Mouse (Mus musculus): ENCODE measurements around the gene Wdr13. TPM values are rescaled to one million over a fixed set of nuclear protein-coding genes. Genes with fewer than 3 reads are reported as not detected.

The Wdr13 gene
- total RNA-seq (2021): 10 to 100 TPM; 43.6 to 46.6 TPM

DNA sequence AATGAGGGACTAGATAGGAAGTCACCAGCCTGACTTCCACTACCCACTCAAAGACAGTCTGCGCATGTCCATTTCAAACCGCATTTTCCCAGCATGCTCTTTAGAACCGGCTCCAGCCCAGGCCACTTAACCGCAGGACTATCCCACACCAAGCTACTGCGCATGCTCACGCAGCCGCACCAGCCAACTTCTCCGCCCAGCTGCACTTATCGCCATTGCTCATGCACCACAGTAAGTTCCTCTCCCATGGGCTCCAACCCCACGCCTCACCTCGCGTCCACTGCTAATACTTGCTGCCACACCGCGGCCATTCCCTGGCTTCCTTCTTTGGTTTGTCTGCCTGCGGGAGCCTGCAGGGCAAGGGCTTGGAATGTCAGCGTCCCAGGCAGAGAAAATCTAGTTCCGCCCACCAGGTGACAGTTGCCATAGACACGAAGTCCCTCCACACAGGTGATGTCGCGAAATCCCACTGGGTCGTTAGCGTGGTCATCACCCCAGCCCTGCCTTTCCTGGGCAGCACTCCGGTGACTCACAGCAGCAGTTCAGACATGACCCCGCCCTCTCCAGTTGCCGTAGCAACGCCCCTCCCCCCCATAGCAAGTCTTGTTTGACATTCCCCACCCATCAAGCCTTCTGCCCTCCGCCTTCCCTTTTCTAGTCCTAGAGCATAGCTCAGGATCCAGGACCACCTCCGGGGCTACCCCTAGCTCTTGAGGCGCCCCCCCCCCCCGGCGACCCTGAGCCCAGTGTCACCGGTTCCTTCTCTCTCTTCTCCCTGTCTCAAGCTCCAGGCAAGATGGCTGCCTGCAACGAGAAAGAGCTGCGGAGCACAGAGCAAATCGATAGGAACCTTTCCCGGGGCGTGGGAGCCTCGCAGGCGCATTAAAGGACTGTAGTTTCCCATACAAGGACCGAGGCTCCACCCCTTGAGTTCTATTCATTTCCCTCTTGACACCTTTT is at the start of gene Wdr13:
Gene Wdr13 (minus strand): TSS at position 876 of the 960 bp plus-strand sequence.
- DNase-seq (ENCODE audit: low spot score): peak; percentile 81
- intact Hi-C loops (cut with DNase I): no loop called here

DNA sequence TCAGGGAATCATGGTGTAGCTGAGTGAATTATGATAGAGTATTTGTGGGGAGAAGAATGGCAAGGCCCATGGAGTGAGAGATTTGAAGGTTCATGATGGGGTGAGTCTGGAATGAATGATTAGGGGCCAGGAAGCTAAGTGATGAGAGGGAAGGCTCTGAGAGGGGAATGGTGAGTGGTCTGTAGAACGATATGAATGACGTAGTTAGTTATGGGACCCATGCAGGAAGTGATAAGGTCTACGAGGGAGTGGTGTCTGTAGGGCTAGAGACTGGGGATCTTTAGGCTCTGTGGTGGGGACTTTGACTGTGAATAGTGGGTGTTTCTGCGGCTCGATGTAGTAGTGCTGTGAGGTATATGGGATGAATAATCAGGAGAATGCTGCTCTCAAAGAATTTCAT is 47.0 kb upstream of the Wdr13 start:
- intact Hi-C loops (cut with DNase I): no loop called here
- no peak for DNase-seq (ENCODE audit: low spot score)

DNA sequence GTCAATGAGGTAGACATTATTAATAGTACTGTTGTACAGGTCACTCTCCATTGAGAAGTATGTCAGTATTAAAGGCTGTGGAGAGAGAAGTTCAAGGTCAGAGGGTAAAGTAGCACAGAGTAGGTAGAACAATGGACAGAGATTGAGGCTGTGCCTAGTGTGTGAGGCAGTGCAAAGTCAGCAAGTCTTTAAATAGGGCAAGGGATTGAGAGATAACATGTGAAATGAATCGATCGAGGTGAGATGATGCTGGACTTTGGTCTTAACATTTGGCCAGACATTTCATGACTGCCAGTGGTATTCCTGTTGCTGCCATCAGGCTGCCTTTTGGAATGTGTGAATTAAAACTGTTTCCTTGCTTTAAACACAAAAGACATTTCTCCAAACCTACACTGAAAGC is 46.2 kb upstream of the Wdr13 start:
- DNase-seq (ENCODE audit: low spot score): no peak
- intact Hi-C loops (cut with DNase I): no loop called here

DNA sequence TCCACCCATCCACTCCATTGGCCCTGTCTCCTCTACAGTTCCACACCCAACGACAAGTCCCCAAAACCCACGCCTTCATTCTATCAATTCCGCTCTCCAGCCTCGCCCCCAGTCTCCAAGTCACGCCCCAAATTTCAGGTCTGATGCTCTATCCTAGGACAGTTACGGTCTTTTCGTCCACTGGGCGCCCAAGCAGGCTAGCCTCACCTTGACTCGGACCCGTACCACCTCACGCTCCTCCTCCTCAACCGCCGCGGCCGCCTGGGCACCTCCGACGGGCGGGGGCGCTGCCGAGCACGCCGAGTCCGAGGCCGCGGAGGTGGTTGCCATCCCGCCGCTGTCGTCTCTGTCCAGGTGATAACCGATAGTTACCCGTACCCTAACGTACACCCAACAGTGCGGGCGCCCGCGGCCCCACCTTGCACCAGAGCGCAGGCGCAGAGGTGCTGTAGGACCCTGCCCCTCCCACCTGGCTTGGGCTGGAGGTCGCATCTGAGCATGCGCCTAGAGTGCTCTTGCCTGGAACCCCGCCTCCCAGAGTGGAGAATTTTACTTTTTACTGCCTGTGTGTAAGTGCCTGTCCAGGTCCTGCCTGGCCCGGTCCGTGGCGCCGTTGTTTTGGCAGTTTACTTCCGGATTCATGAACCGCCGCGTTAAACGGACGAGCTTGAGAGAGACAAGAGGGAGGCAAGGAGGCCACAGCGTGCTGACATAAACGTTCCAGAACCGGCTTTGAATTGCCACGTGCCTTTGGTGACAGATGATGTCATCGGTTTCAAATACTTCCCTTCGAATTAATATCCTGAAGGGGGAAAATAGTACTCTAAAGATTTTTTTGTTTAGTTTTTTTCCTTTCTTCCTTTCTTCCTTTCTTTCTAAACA is 43.1 kb upstream of the Wdr13 start, which contains the start of gene Tbc1d25:
Gene Tbc1d25 (minus strand): TSS at position 678 of the 882 bp plus-strand sequence.
- intact Hi-C loops (cut with DNase I): no loop called here
- DNase-seq (ENCODE audit: low spot score): peak; percentile 74

DNA sequence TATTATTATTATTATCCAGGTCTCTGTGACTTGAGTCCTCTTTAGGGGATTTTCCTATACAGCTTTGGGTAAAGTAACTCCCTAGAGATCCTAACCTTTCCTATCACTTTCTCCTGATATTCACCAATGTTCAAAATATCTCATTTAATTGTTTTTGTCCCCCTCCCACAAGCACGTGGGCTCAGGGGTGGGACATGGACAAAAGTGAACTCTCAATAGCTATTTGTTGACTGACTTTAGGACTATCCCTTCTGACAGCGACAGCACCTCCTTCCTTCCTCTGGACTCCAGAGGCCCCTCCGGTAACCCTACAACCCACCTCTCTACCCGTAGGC is 42.4 kb upstream of the Wdr13 start:
- intact Hi-C loops (cut with DNase I): no loop called here
- DNase-seq (ENCODE audit: low spot score): no peak

DNA sequence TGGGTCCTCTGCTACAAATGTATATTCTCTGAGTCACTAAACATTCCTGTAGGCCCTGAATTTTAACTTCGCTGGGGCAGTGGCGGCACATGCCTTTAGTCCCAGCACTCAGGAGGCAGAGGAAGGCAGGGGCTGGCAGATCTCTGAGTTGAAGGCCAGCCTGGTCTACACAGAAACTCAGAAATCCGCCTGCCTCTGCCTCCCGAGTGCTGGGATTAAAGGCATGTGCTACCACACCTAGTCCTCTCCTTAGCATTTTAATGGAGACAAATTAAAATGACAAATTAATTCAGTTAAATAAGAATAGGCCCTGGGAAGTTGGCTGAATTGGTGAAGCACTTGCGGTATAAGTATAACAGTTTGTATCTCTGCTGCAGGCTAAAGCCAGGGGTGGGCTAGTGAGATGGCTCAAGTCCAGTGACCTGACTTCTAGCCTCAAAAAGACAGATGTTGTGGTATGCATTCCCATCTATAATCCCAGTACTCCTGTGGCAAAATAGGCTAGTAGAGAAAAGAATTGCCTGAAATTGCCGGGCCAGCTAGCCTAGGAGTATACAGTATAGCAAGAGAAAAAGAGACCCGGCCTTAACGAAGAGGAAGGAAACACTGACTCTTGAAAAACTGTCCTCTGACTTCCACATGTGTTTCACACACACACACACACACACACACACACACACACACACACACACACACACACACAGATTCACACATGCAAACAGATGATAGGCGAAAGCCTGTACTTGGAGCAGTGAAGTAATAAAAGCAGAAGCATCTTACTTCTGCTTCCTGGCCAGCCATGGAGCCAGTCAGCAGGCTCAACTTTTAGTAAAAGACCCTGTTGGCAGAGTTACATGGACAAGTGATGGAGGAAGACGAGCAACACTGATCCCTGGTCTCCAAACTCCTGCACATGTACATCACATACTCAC is 35.3 kb upstream of the Wdr13 start:
- DNase-seq (ENCODE audit: low spot score): no peak

DNA sequence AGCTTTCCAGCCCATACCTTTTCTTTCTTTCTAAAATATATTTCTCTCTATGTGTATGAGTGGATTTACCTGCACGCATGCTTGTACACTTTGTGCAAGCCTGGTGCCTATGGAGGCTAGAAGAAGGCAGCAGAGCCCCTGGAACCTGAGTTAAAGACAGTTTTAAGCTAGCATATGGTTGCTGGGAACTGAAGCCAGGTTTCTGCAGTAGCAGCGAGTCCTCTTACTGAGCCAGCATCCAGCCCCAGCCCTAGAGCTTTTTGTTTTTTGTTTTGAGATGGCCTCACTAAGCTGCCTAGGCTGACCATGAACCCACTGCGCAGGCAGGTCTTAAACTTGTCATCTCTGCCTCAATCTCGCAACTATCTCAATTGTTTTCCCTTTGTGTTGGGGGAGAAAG is 31.8 kb upstream of the Wdr13 start:
- no peak for DNase-seq (ENCODE audit: low spot score)
- intact Hi-C loops (cut with DNase I): no loop called here

More for the DNA sequence above, 35.3 kb upstream of the Wdr13 start:
- intact Hi-C loops (cut with DNase I): no loop called here

DNA sequence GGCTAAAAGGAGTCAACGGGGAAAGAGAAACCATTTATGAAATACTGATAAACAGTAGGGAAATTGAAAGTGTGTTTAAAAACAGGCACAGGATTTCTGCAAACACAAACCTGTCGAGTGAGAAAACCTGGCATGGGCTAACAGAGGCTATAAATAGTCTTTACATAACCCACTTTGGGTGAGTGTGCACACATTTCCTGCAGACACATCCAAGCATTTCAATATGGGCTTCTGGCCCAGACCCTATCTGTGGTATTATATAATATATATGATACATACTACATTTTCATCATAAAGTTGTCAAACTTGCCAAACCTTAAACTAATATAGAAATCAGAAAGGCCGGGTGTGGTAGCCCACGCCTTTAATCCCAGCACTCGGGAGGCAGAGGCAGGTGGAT is 30.4 kb upstream of the Wdr13 start:
- intact Hi-C loops (cut with DNase I): no loop called here
- DNase-seq (ENCODE audit: low spot score): no peak

DNA sequence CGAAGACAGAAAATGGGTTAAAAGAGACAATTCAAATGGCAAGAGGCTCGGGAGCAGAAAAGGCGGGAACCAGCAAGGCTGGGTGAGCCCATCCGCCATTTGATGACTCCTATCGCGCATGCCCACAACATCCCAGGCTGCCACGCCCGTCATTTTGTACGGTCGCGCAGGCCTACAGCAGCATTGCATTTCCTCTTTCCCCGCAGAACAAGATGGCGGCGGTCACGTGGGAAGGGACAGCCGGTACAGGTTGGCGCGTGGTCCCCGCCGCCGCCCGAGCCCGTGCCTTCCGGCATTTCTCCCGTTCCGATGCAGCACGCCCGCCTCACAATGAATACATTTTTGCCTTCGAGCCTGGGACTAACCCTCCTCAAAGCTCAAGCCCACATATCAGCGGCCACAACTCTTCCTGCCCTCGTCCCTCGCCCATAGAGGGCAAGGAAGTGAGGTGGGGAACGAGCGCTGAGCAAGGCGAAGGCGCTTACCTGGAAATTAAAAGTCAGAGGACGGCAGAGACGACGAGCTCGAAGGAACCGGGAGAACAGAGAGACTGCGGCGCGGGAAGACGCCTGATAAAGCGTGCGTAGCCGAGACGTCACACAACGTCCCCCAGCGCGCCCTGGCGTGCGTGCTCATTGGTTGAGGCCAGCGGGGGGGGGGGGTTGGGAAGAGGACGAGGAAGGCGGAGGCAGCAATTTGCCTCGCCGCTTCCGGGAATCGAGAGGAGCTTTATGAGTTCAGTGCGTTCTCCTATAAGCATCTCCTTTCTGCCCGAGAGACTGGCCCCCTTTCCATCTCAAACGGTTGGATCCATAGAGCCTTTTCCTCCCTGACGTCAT is 12.7 kb upstream of the Wdr13 start, which contains the start of gene Rbm3:
Gene Rbm3 (minus strand): TSS at position 728 of the 839 bp plus-strand sequence.
- intact Hi-C loops (cut with DNase I): no loop called here
- DNase-seq (ENCODE audit: low spot score): peak; percentile 74

DNA sequence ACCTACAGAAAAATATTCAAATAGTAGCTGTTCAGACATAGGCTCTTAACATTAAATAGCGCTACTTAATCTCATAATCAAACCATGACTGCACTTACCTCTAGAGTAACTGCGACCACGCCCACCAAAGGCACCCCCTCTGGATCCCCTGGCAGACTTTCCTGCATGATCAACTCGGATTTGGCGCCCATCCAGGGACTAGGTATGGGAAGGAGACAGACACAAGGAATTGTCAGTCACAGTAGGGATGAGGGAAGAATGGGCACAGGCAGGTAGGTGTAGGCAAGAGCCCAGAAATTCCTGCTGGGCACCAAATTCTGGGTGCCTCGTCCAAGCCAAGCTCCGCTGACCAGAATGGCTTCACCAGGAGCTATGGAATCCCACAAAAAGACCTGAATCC is 11.1 kb upstream of the Wdr13 start:
- intact Hi-C loops (cut with DNase I): no loop called here
- DNase-seq (ENCODE audit: low spot score): no peak

DNA sequence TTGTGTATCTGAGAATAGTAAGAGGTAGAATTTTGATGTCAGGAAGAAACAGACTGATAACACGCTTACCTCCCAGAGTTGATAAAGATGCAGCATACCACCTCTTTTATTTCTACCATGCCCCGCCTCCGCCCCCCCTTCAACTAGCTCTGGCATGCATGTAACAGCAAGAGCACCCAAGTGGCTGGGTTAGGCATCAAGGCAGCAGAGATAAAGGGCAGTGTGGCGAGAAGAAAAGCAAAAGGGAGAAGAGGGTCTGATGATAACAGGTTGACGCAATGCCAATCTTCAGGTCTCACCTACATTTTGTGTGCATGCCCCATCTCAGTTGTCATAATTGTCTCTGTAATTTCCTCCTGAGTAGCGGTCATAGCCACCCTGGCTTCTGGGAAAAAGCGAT is 10.3 kb upstream of the Wdr13 start:
- intact Hi-C loops (cut with DNase I): no loop called here
- no peak for DNase-seq (ENCODE audit: low spot score)

DNA sequence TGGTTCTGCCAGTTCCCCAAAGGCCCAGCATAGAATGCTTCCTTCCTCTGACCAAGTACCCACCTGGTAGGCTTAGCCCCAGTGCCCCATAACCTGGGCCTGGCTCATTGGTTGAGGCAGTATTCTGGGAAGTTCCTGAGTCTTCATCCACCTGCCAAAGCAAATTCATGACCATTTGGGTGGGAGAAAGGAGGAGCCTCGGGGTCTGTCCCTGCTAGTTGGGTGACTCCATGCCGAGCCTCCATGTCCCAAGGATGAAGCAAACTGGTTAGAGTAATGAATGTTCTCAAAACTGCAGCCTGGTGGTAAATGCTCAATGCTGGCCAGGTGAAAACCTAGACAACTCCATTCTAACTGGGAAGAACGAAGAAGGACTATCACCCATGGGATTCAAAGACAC is 8.4 kb upstream of the Wdr13 start:
- intact Hi-C loops (cut with DNase I): no loop called here
- DNase-seq (ENCODE audit: low spot score): no peak

DNA sequence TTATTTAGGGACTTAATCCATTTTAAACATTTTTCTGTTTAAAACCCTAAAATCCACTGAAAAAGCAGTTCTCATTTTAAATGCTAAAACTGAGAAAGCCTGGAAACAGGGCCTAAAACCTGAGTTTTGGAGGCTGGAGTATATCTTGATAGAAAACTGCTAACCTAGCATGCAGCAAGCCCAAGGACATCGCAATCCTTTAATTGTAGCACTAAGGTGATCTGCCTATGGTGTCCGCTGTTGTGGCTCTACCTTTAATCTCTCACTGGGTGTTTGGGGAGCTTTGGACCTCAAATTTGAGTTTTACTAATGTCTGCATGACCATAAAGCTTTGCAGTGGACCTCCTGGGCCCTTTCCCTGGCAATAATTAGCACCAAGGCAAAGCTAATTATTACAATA is 7.8 kb upstream of the Wdr13 start:
- intact Hi-C loops (cut with DNase I): no loop called here
- no peak for DNase-seq (ENCODE audit: low spot score)

DNA sequence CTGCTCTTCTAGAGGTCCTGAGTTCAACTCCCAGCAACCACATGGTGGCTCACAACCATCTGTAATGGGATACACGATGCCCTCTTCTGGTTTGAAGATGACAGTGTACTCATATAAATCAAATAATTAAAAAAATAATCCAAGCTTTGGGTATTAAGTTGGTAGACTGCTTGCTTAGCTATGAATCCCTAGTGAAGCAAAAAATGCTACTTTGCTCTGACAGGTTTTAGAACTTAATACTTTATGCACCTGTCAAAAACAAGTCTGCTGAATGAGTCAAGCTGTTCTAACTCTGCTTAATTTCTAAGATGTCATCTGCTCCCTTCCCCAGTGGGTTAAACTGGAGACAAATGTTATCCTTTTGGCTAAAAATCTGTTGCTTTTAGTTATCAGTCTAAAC is 6.8 kb upstream of the Wdr13 start:
- intact Hi-C loops (cut with DNase I): no loop called here
- no peak for DNase-seq (ENCODE audit: low spot score)

DNA sequence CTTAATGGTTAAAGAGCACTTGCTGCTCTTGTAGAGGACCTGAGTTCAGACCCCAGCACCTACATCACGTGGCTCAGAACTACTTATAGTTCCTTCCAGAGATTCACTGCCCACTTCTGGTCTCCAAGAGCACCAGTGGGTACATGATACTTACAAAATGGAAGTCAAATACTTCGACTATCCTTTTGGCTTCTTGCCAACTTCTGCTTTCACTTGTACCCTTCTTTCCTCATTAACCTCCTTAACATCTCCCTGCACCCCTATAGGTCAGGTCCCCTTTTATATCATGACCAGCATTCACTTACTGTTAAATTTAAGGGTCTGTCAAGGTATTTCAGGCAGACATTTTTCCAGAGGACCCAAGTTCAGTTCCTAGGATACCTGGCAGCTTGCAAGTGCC is 3.2 kb upstream of the Wdr13 start:
- intact Hi-C loops (cut with DNase I): no loop called here
- DNase-seq (ENCODE audit: low spot score): no peak

DNA sequence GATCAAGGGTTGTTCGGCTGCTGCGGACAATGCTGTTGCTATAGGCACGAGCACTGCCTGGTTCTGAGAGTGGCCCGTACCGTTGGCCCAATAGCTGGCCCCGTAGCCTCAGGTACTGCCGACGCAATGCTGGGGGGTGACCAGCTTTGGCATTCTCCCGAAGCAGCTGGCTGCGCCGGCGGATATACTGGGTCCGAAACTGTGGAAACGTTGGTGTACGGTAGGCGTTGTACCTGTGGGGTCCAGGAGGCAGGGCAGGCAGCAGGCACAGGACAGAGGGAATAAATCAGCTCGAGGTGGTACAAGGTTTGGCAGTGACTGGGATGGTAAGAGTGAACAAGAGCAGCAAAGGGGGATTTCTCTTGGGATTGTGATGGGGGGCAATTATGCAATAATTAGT is 1.3 kb downstream of the Wdr13 start:
- DNase-seq (ENCODE audit: low spot score): no peak
- intact Hi-C loops (cut with DNase I): no loop called here

DNA sequence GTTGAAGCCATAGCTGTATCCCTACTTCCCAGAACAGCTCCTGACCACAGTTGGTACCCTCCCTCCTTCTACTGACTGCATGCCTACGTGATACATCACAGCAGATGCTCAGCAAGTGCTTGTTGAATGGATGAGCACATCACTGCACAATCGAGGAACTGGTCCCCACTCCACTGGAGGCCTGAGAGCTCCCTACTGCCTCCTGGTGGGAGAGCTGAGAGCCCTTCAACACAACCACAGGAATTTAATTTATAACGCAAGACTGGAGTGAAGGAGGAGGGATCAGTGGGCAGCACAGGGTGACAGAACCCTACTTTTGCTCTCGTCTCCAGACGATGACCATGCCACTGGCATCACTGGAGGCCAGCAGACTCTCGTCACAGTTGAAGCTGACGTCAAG is 7.5 kb downstream of the Wdr13 start:
- intact Hi-C loops (cut with DNase I): no loop called here
- no peak for DNase-seq (ENCODE audit: low spot score)

DNA sequence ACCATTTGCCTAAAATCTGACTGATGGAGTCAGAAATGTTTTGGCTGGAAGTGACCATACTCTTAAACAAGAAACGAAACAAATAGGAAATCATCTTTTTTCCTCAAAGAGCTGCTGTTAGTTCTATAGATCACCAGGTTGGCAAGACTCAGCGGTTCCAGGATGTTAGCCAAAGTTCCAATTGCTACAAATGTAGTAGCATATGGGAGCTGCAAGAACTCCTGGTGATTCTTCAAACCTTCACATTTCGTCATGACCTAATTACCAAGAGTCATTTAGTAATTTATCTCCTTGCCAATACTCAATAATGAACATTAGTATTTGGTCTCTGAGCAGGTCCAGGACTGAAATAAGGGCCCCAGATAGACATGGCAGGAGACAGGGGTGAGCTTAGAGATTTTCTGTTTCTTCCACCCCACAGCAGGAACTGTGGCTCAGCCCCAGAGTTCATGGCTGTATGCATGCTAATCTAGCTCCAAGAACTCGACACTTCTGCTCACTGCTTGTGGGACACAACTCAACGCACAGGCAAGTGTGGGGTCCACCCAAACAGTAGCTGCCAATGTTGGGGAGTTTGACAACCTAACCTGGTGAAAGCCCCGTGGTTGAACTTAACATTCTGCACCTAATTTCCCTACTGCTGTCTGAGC is 8.7 kb downstream of the Wdr13 start:
- no peak for DNase-seq (ENCODE audit: low spot score)
- intact Hi-C loops (cut with DNase I): no loop called here

Measured in heart, postnatal 25 days (tissue).